Mouse (Mus musculus): ENCODE measurements around the gene Cbx5.

Gene Cbx5

GRCm38 (mm10) chr15:103173251-103173650 lies 66.4 kb downstream of the Cbx5 start:
- no peak for DNase-seq (ENCODE audit: low read depth, low spot score)

DNA sequence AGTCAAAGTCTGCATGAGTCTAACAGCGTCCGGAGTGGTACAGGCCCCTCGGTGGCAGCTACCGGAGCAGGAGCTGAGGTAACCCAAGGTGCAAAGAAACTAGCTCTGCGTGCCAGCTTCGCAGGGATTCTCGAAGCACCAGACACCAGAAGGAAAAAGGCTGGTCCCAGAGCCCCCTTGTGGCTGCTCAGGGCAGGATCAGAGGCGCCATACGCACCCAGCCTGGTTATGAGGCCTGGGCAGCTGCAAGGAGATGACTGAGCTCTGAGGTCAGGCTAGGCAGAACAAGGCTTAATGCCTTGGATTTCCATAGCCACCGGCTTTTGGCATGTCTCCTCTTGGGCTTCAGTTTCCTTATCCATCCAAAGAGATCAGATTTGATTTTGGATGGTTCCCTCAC lies 67.1 kb downstream of the Cbx5 start:
- peak; percentile 82 for DNase-seq (ENCODE audit: low read depth, low spot score)

GRCm38 (mm10) chr15:103171276-103171675 lies 68.3 kb downstream of the Cbx5 start:
- peak; percentile 90 for DNase-seq (ENCODE audit: low read depth, low spot score)

GRCm38 (mm10) chr15:103170316-103170679 lies 69.3 kb downstream of the Cbx5 start:
- DNase-seq (ENCODE audit: low read depth, low spot score): peak; percentile 62

DNA sequence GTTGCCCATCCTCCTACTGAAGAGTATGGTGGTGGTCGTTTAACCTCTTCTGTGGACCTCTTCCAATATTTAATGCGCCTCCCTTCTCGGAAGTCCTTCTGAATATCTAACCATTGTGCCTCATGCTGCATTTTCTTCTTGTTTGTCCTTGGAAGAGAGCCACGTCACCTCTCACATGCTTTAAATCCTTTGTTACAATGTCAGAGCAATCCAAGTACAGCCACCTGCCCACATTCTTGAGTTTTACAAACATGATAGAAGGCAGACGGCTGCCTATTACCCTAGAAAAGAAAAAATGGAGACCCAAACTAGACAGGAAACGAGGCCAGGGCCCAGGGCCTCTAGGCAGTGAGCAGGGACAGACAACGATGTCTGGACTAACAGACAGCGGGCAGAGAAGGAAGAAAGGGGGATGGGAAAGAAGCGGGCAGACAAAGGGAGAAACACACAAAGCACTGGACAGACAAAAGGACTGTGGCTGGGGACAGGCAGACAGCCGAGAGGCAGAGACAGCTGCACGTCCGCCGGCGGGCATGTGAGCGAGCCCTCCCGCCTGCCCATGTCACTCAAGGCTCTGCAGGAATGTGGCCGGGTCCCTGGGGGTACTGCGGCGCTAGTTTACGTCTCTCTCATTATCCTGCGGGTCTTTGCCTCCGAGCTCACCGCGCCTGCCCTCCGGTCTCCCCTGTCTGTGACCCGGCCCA lies 69.9 kb downstream of the Cbx5 start:
- DNase-seq (ENCODE audit: low read depth, low spot score): no peak

GRCm38 (mm10) chr15:103168801-103169611 lies 70.6 kb downstream of the Cbx5 start:
- peak; percentile 54 for DNase-seq (ENCODE audit: low read depth, low spot score)

DNA sequence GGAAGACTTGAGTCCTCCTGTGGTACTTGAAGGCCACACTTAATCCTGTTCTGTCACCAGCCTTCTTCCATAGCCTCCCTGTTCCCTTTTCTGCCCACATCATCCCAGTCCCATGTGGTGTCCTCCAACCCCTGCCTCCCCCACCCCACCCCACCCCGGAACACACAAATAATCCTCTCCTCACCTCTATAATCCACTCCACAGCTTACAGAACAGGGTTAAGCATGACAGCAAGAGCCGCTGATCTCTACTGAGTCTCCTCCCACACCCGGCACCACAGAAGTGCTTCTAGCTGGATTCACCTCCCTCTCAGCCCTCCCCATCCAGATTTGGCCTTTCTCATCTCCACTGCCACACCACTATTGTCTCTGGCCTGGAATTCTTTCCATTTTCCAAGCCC lies 71.8 kb downstream of the Cbx5 start:
- no peak for DNase-seq (ENCODE audit: low read depth, low spot score)

- no peak for DNase-seq (ENCODE audit: low read depth, low spot score)
These were observed 72.5 kb downstream of the Cbx5 start, which contains the start of gene Smug1 for GRCm38 (mm10) chr15:103167042-103167615. Smug1 (minus strand) TSS chr15:103167092.

DNA sequence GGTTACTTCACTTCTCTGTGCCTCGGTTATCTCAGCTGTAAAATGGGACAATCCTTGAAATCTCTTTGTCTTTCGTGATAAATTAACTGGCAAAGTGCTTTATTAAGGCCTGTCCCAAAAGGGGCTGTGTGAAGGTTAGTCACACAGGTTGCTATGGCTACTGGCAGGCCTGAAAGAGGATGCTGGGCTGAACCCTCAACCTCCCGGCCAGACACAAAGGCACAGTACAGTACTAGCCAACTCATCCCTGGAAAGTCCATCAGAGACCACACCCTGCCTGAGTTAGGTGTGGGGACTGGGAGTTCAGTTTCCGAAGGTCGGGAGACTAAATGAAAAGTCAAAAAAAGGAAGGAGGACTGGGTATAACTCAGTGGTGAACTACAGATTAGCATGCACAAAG lies 73.7 kb downstream of the Cbx5 start:
- DNase-seq (ENCODE audit: low read depth, low spot score): no peak

GRCm38 (mm10) chr15:103165379-103165778 lies 74.2 kb downstream of the Cbx5 start:
- DNase-seq (ENCODE audit: low read depth, low spot score): peak; percentile 95

- DNase-seq (ENCODE audit: low read depth, low spot score): peak; percentile 95
These were observed 76.3 kb downstream of the Cbx5 start for GRCm38 (mm10) chr15:103163182-103163919.

- no peak for DNase-seq (ENCODE audit: low read depth, low spot score)
These were observed 82.0 kb downstream of the Cbx5 start for GRCm38 (mm10) chr15:103157585-103157984.

DNA sequence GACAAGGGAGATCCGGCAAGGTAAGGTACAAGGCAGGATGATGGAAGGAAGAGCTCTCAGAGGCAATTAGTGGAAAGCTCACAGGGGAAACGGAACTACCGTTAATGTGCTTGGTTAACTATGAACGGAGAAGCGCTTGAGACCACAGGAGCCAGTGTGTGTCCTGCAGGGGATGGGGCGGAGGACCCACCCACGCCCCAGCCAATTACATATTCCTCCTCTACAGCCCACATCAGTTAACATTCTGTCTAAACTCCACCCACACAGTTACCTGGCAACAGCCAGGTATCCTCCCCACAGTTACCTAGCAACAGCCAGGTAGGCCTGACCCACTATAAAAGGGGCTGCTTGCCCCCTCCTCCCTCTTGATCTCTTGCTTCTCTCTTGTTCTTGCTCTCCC lies 82.7 kb downstream of the Cbx5 start:
- peak; percentile 62 for DNase-seq (ENCODE audit: low read depth, low spot score)

DNA sequence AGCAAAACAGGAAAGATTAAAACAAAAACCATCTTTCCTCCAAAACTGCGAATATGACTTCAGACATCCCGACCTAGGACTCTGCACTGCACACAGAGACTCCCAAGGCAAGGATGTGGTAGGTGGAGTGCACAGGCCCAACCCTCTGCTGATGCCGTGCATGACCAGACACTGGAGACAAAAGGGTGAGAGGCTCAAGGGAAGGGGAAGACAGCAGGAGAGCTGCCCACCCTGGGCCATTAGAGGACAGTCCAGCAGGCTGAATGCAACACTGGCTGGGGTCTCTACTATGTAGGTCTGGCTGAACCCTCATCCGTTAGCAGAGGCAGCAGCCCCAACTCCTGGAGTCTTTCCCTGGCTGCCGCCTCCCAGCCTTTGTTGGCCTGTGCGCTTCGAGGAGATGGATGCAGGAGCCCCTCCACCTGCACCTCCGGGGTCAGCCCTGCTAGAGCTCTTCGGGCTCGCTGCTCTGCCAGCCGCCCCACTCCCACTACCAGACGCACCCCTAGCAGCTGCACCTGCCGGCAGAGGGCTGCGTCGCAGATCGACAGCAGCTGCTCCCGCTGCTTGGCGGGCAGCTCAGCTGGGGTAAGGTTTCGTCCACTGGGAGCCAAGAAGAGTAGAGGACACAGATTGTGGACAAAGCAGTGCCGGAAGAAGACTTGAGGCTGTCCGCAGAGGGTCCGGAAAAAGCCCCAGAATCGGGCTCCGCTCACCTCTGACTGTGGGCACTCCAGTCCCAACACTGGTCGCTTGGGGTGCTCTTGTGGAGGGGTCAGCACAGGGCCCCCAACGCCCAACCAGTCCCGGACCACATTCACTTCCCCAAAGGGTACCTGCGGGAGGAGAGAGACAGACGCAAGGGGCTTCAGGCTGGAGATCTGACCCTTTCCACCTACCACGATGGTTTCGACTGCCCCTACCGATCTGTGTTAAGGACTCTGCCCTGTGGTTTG lies 84.0 kb downstream of the Cbx5 start:
- DNase-seq (ENCODE audit: low read depth, low spot score): no peak

GRCm38 (mm10) chr15:103152890-103153610 lies 86.6 kb downstream of the Cbx5 start:
- no peak for DNase-seq (ENCODE audit: low read depth, low spot score)

GRCm38 (mm10) chr15:103152371-103152770 lies 87.2 kb downstream of the Cbx5 start:
- no peak for DNase-seq (ENCODE audit: low read depth, low spot score)

- no peak for DNase-seq (ENCODE audit: low read depth, low spot score)
These were observed 91.8 kb downstream of the Cbx5 start for GRCm38 (mm10) chr15:103147779-103148178.

- DNase-seq (ENCODE audit: low read depth, low spot score): no peak
These were observed 92.3 kb downstream of the Cbx5 start for GRCm38 (mm10) chr15:103147422-103147690.

DNA sequence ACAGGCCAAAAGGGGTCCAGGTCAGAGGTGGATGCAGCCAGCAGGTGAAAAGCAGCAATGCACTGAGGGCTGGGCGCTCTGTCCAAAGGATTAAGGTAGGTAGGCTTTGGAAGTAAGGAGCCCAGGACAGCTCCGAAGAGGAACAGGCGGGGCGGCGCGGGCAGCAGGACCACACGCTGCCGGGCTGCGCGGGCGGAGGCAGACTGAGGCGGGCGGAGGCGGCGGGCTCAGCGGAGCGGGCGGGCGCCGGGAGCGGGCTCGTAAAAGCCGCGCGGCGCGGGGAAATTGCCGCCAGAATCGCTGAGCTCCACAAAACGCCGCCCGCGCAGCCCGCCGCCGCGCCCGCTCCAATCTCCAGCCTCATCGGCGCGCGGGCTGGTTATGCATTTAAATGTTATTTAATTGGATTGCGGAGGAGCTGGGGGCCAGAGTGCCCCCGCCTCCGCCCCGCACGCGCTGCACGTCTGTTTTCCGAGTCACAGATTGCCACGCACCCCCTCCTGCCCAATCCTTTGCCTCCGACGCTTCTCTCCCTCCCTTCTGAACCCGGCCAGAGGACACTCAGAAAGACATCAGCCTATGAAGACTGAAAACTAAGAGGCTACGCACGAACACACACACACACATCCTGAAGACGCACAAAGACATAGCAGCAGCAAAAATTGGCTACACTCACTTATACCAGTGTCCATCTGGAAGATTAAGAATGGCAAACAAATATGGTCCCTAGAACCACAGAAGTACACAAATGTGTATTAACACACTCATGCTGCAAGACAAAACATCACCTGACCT lies 92.8 kb downstream of the Cbx5 start:
- DNase-seq (ENCODE audit: low read depth, low spot score): peak; percentile 56
